Mouse (Mus musculus) liver, adult 2 months (tissue): ENCODE results near the gene Slc6a13.

Experiments
- CTCF ChIP-seq: fragments of 200-500 bp; IDR thresholded peaks from 2 replicates; pipeline ENCODE4 v1.5.1; 2011; ENCODE audit warnings: low read depth, low read length, control low read depth
- POLR2A ChIP-seq: fragments of 200-500 bp; IDR thresholded peaks from 2 replicates; pipeline ENCODE4 v1.6.1; 2011; ENCODE audit warnings: low read length, control low read depth; ENCODE audit not compliant: insufficient read depth; ENCODE audit errors: extremely low read depth

DNA sequence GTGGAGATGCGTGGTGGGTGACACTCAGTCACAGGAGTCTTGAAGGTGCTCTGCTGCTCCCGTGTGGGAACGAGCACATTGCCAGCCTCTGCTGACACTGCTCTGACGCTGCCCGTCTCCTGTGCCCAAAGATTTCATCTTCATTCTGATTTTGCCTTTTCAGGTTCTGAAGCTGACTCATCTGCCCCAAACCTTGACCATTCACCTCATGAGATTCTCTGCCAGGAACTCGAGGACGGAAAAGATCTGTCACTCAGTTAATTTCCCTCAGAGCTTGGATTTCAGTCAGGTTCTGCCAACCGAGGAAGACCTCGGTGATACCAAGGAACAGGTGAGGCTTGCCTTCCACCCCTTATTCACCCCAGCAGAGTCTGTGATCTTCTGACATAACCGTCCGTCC lies 37.5 kb upstream of the Slc6a13 start:
- TF ChIP-seq CTCF (no peak), POLR2A (no peak)
